Mouse (Mus musculus): ENCODE measurements around the gene Fam20c.

Fam20c gene

DNA sequence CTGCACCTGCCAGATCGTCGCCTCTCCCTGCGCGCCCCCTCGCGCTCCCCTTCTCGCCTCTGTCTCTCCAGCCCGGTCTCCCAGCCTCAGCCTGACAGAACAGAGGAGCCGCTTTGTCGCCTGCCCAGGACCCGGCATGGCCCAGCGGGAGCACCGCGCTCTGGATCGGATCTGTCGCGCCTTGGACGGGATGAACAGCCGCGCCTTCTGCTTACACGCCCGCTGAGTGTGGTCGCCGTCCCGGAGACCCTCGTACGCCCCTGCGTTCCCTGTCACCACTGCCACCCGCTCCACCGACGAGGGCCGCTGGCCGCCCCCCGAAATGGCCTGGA is 773 bp downstream of the Fam20c start:
- in situ Hi-C loops (cut with MboI; ENCODE audit: low pct_unique_long_range_greater_than_20kb in 1 of 2, low sequenced_read_pairs in 2 of 2, unreplicated experiment in 1 of 2): no loop called here

DNA sequence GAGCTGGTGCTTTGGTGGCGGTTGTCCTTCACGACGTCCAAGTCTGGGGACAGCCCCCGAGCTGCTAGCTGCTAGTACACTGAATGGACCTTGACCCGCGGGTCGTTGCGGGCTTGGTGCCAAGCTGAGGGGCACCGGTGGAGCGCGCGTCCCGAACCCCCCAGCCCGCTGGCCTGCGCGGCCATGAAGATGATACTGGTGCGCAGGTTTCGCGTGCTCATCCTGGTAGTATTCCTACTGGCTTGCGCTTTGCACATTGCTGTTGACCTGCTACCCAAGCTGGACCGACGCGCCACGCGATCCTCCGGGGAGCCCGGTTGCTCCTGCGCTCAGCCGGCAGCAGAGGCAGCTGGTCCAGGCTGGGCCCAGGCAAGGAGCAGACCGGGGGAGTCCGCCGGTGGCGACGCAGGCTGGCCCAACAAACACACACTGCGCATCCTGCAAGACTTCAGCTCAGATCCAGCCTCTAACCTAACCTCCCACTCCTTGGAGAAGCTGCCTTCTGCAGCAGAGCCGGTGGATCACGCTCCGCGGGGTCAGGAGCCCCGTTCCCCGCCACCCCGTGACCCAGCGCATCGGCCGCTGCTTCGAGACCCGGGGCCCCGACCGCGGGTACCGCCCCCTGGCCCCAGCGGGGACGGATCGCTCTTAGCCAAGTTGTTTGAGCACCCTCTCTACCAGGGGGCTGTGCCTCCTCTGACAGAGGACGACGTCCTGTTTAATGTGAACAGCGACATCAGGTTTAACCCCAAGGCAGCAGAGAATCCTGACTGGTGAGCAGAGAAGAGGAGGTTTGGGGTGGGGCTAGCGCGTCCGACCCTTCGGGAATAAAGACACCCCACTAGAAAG is 1.4 kb downstream of the Fam20c start:
- in situ Hi-C loops (cut with MboI; ENCODE audit: low pct_unique_long_range_greater_than_20kb in 1 of 2, low sequenced_read_pairs in 2 of 2, unreplicated experiment in 1 of 2): no loop called here

DNA sequence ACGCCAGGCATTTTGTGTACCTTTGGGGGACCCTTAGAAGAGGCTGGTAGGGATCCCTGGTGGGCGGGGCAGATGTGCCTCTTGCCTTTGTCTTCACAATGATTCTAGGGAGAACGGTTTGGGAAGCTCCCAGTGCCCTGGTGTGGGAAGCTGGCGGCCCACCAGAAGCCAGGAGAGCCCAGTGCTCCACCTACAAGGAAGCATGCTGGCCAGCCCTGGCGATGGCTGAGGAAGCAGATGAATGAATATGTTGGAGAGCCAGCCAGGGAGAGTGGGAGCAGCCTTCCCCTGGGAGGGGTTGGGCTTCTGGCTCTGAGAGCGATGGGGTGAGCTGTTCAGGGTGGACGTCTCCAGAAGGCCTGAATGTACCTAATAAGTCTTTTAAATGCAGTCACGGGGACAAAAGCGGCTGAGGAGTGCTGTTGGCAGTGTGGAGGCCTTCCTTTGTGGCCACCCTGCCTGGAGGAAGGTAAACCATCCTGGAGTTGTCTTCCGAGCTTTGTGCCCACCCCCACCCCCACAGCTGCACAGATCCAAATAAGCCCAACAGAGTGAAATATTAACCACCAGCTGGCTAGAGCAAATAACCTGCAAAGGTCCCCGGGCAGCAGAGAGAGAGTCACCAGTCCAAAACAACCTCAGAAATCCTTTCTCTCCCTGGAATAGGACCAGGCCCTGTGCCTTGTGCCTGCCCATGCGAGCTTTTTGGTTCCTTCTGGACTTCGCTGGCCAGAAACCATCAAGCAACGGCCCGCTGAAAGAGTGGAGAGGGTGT is 2.2 kb downstream of the Fam20c start:
- in situ Hi-C loops (cut with MboI; ENCODE audit: low pct_unique_long_range_greater_than_20kb in 1 of 2, low sequenced_read_pairs in 2 of 2, unreplicated experiment in 1 of 2): no loop called here

DNA sequence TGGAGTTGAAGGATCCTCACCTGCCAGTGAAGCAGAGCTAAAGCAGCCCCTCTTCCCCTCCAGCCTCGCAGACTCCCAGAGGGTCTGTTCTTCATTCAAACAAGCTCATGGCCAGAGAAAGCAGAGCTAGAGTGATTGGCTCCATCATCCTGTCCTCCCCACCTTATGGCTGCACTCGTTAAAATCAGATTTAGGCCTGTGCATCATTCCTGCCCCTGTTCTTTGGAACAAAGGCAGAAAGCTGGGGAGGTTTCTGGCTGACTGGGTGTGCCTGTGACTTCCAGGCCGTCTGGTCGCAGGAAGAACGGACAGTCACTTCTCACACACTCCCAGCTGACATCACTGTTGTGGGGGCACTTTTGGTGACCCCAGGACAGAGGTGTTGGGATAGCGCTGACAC is 2.8 kb downstream of the Fam20c start:
- in situ Hi-C loops (cut with MboI; ENCODE audit: low pct_unique_long_range_greater_than_20kb in 1 of 2, low sequenced_read_pairs in 2 of 2, unreplicated experiment in 1 of 2): no loop called here

DNA sequence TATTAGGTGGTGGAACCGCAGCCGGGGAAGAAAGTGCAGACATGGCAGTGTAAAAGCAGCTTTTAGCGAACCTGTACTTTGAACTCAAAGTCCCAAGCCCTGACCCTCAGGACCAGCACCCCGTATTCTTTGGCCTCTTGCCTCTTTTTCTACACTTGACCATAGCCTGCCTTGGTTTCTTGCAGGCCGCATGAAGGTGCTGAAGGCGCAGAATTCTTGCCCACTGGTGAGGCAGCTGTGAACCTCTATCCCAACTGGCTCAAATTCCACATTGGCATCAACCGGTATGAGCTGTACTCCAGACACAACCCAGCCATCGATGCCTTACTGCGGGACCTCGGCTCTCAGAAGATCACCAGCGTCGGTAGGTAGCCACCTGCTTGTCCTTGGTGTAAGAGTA is 3.3 kb downstream of the Fam20c start:
- in situ Hi-C loops (cut with MboI; ENCODE audit: low pct_unique_long_range_greater_than_20kb in 1 of 2, low sequenced_read_pairs in 2 of 2, unreplicated experiment in 1 of 2): no loop called here

DNA sequence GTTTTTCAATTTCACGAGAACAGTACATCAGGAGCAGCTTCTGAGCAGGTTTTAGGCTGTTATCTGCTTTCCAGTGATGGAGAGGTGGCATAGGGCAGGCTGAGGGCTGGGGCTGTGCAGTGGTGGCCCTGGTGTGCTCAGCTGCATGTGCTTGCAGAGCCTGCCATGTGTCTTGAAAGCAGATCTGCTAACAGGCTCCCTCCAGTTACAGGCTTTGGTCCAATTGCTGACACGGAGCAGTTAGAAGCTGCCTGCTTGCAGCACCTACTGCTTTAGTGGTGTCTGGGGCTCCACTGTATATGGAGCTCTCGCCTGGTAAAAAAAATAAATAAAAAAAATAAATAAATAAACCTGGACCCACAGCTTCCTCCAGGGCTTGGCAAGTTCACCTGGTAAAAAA is 4.2 kb downstream of the Fam20c start:
- in situ Hi-C loops (cut with MboI; ENCODE audit: low pct_unique_long_range_greater_than_20kb in 1 of 2, low sequenced_read_pairs in 2 of 2, unreplicated experiment in 1 of 2): no loop called here

DNA sequence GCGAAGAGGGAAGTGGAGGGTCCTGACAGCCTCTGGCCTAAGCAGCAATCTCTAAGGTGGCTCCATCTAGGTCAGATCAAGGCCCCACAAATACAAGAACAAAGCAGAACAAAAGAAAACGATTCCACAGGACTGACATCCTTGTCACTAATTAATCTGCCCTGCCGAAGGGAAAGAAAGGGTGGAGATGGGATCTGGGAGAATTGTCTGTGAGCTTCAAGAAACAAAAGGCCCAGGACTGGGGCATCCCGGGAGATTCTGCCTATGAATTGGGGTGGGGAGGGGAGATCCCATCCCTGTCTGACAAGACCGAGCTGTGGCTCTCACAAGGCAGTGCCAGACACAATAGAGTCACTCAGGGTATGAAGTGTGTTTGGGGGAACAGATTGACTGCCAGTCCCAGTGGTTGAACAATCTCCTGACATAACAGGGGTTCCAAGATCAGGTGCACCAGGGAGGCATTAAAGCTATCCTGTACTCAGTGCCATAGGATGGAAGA is 7.6 kb downstream of the Fam20c start:
- in situ Hi-C loops (cut with MboI; ENCODE audit: low pct_unique_long_range_greater_than_20kb in 1 of 2, low sequenced_read_pairs in 2 of 2, unreplicated experiment in 1 of 2): no loop called here

DNA sequence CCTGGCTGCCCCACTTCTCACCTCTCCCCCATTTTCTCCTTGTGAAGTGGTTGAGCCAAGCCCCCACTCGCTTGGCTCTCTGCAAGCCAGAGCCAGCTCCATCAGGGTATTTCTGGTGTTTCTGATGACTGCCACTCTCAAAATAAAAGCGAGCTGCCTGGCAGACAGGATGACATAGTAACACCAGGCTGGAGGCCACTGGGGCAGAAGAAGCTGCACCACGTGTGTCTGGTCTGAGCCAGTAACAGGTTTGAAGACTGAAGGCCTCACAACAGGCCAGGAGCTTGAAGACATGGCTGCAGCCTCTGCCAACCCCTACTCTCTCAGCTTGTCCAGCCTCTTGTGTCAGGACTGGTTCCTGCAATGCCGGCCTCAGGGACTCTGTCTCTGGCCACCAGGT is 8.0 kb downstream of the Fam20c start:
- in situ Hi-C loops (cut with MboI; ENCODE audit: low pct_unique_long_range_greater_than_20kb in 1 of 2, low sequenced_read_pairs in 2 of 2, unreplicated experiment in 1 of 2): no loop called here

DNA sequence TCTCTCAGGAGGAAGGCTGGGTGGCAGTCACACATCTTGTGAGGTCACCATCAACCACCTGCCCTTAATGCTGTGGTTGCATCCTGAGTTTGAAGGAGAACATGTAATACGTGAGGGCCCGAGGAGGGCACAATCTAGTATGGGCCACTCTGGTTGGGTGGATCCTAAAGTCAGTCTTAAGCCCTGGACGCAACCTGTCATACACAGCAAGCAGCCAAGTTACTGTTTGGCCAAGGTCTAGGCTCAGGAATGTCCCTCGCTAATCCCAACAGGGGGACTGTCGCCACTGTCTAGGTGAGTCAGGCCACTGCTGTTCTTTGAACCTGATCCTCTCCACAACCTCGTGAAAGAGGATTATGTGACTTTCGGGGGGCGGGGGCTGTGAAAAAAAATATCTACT is 10.3 kb downstream of the Fam20c start:
- in situ Hi-C loops (cut with MboI; ENCODE audit: low pct_unique_long_range_greater_than_20kb in 1 of 2, low sequenced_read_pairs in 2 of 2, unreplicated experiment in 1 of 2): no loop called here

DNA sequence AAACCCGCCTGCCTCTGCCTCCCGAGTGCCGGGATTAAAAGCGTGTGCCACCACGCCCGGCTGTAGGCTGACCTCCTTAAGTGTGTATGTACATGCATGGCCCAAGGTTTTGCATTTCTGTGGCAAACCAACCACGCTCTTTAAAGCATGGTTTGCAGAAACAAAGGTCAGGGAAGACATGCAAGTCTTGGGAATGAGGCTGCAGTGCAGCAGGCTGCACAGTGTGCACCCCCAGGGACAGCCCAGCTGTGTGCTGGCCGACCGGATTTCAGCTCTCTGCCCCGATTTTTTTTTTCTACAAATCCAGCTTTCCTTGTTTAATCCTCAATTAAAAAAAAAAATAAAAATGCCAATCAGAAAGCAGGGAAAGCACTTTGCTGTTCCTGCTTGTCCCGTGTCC is 13.3 kb downstream of the Fam20c start:
- in situ Hi-C loops (cut with MboI; ENCODE audit: low pct_unique_long_range_greater_than_20kb in 1 of 2, low sequenced_read_pairs in 2 of 2, unreplicated experiment in 1 of 2): no loop called here

DNA sequence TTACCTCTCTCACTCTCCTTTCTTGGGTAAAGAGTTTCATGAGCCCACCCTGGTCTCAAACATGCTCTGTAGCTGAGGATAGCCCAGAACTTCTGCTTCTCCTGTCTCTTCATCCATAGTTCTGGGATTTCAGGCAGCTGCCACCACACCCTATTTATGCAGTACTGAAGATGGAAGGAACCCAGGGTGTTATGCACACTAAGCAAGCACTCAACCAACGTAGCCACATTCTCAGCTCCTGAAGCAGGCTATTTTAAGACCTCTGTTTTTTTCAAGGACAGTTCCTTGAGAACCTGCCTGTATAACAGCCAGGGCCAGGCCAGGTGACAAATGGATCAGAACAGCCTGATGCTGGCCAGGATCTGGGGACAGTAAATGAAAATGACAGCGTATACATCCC is 14.4 kb downstream of the Fam20c start:
- in situ Hi-C loops (cut with MboI; ENCODE audit: low pct_unique_long_range_greater_than_20kb in 1 of 2, low sequenced_read_pairs in 2 of 2, unreplicated experiment in 1 of 2): no loop called here

DNA sequence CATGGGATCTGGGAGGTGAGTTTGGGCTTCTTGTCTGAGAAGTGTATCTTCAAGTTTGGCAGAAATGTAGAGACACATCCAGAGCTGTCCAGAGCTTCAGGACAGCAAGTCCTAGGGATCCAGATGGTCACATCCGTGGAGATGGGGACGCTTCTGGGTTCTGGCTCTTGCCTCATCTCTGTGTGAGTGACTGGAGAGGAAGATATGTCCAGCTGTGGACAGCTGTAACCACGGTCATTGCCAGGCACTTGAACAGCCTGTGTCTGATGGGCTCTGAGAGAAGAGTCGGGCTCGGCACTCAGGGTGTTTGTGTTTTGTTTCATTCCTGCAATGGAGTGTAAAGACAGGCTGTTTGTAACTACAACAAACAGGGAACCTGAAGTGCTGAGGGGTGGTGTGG is 14.8 kb downstream of the Fam20c start:
- in situ Hi-C loops (cut with MboI; ENCODE audit: low pct_unique_long_range_greater_than_20kb in 1 of 2, low sequenced_read_pairs in 2 of 2, unreplicated experiment in 1 of 2): no loop called here

DNA sequence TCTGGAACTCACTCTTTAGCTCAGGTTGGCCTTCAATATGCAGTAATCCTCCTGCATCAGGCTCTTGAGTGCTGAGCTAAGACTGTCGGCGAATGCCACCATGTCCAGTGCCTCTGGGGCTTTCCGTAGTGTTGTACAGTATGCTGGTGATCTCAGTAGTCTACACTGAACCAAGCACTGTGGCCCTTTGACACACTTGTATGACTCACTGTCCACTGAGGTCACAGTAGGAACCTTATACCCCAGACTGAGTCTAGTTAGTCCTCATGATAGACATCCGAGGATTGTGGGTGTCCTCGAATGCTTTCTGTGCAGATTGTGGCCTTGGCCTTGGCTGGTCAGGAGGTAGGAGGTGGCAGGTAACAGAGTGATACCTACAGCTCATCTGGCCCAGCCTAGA is 20.8 kb downstream of the Fam20c start:
- in situ Hi-C loops (cut with MboI; ENCODE audit: low pct_unique_long_range_greater_than_20kb in 1 of 2, low sequenced_read_pairs in 2 of 2, unreplicated experiment in 1 of 2): no loop called here

DNA sequence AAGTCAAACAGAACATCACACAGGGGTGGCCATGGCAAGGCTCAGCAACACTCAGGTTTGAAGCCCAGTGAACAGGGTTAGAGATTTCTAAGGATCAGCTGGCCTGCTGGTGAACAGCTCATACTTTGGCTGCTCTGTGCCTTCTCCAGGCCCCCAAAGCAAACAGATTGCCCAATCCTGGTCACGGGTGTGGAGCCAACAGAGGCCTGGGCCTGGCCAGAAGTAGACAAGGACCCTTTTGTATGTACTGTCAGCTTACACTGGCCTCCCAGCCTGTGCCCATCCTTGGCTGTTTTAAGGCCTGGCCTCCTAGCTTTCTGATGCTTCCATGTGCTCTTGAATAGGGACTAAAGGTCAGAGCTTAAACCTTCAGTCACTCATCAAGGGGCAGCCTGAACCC is 22.0 kb downstream of the Fam20c start:
- in situ Hi-C loops (cut with MboI; ENCODE audit: low pct_unique_long_range_greater_than_20kb in 1 of 2, low sequenced_read_pairs in 2 of 2, unreplicated experiment in 1 of 2): no loop called here

DNA sequence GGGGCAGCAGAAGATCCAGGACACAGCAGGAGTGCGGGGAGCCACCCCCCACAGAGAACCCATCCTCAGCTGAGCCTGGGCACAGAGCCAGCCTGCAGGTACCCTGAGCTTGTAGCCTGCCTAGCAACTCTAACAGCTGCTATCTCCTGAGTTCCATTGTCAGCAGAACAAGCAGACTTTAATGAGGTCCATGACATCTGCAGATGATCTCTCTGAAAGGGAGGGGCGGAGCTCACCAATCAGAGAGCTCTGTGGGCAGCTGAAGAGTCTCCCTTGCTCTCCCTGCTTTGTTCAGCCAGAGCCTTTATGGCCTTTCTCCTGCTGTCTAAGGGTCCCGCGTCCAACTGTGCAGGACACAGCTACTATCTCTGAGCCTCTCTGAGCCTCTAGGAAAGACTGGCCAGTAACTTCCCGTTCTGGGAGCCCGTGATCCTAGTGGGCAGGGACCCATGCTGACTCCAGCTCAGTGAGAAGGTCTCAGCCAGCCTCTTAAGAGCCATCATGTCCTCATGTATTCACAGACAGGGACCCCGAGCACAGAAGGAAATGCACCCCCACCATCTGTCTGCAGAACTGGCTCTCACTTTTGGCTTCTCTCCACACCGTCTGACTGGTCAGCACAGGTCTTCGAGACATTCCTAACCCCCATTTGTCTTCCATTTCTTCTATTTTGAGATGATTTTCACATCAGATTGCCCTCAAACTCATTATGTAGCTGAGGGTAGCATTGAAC is 24.6 kb downstream of the Fam20c start:
- in situ Hi-C loops (cut with MboI; ENCODE audit: low pct_unique_long_range_greater_than_20kb in 1 of 2, low sequenced_read_pairs in 2 of 2, unreplicated experiment in 1 of 2): no loop called here

DNA sequence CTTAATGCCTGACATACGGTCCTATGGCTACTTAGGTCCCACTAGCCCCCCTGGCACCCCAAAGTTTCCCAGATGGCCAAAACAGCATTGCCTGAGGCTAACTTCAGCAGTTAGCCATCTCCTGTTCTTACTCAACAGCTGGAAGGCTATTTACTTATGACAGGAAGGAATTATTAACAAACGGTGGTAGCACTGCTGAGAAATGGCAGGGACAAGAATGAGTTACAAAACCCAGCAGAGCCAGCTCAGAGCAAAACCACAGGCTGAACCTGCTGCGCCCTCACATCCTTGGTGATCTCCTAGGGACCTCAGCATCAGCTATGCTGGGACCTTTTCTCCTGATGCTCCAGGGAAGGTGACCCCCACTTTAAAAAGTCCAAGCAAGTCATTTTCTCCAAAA is 25.3 kb downstream of the Fam20c start:
- in situ Hi-C loops (cut with MboI; ENCODE audit: low pct_unique_long_range_greater_than_20kb in 1 of 2, low sequenced_read_pairs in 2 of 2, unreplicated experiment in 1 of 2): no loop called here

DNA sequence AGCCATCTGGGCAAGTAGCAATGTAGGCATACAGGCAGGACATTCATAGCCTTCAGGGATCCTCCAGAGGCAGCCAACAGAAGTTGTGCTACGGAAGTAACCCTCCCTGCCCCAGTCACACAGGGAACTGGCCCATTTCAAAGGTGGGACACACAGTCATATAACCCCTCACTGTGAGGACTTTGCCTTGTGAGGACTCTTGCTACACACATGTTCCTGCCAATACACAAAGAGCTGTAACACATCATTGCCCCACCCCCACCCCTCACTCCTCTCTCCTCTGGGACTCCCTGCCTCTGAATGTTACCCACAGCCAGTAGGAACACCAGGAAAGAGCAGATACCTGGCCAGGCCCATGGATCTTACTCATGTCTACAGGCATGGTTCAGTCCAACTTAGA is 28.4 kb downstream of the Fam20c start:
- in situ Hi-C loops (cut with MboI; ENCODE audit: low pct_unique_long_range_greater_than_20kb in 1 of 2, low sequenced_read_pairs in 2 of 2, unreplicated experiment in 1 of 2): no loop called here

DNA sequence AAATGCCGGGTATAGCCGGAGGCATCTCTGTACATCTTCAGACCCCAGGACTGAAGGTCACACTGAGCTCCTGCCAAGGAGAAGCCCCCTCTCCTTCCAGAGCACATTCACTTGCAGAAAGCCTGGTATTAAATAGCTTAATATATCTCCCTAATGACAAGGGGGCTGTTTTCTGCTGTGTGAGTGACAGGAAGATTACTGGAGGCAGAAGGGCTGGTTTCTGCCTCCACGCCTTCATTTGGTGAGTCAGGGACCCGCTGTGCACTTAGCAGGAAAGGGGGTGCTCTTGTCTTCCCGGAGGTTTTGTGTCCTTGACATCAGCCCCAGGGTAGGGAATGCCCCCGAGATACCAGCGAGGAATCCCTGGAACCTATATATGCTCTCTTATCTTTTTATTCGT is 28.9 kb downstream of the Fam20c start:
- in situ Hi-C loops (cut with MboI; ENCODE audit: low pct_unique_long_range_greater_than_20kb in 1 of 2, low sequenced_read_pairs in 2 of 2, unreplicated experiment in 1 of 2): no loop called here

DNA sequence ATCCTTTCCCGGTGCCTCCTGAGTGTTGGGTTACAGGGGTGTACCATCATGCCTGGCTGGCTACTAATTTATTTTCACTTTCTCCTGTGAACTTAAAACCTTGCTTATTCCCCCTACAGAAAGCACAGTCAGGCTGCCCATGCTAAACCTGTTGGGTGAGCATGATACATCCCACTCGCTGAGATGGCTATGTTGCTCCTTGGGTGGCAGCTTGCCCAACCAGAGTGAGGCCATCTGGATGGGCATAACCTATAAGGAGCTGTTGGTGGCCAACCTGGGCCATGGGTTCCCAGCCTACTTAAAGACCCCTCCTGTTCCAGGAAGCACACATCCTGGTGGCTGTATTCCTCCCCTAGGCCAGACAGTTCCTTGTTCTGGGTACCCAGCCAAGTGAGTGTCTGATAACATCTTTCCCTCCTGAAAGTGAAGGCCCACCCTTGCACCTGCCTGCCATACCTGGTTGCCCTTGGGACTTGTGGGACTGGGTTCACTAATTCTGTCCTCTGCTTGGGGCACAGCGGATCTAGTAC is 31.7 kb downstream of the Fam20c start:
- in situ Hi-C loops (cut with MboI; ENCODE audit: low pct_unique_long_range_greater_than_20kb in 1 of 2, low sequenced_read_pairs in 2 of 2, unreplicated experiment in 1 of 2): no loop called here
